Mouse (Mus musculus) c-Kit-positive CD71-positive TER-119-negative erythroid progenitor cells, embryonic 14.5 days (primary cell): ENCODE results near the gene Wap.

Source experiments
- DNase-seq: peaks from one replicate; pipeline ENCODE4 v3.0.0-alpha.2; 2013; ENCODE audit warnings: low read depth

Gene Wap

DNA sequence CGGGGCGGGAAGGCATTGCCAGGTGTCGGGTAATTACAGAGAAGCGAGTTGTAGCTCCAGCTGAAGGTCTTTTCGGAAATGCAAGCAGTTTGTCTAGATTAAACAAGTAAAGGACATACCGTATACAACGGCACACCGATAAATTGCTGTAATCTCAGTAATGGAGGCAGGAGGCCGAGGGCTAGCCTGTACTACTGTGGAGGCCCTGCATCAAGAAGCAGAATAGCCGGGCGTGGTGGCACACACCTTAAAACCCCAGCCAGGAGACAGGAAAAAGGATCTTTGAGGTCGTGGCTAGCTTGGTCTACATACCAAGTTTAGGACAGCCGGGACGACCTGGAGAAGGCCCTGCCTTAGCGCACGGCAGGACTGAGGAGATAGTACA lies 12.1 kb downstream of the Wap start:
- DNase-seq: peak; percentile 40

DNA sequence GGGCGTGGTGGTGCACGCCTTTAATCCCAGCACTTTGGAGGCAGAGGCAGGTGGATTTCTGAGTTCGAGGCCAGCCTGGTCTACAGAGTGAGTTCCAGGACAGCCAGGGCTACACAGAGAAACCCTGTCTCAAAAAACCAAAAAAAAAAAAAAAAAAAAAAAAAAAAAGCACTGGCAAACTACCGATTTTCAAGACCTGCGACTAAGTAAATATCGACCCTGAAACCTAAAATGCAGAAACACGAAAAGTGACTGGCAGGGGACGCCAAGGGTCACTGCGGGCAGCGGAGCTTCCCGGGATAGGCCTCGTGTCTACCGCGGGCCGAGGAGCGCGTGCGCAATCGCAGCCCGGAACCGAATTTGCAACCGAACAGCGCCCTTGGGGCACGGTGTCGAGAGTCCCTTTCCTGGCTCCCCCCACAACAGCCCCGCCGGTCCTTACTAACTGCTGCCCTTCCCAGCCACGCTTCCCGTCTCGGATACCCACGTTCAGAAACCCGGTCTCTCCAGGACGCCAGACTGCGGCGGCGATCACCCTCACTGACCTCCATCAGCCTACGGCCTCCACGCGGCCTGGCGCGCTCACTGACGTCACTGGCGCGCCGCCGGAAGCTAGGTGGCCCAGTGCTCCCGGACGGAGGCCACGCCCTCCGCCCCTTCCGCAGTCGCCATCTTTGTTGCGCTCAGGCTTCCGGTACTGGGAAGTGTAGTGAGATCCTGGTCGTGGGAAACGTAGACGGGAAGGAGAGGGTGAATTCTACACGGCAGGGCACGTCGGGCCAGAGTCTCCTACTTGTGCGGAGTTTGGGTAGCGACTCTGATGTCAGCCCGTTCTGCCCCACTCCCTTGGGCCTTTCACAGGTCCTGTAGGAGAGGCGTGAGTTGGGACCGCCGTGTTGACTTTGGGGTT lies 12.7 kb downstream of the Wap start, which contains the start of gene Tbrg4:
Gene Tbrg4 (minus strand): TSS at position 590 of the 910 bp plus-strand sequence.
- peak; percentile 92 for DNase-seq

DNA sequence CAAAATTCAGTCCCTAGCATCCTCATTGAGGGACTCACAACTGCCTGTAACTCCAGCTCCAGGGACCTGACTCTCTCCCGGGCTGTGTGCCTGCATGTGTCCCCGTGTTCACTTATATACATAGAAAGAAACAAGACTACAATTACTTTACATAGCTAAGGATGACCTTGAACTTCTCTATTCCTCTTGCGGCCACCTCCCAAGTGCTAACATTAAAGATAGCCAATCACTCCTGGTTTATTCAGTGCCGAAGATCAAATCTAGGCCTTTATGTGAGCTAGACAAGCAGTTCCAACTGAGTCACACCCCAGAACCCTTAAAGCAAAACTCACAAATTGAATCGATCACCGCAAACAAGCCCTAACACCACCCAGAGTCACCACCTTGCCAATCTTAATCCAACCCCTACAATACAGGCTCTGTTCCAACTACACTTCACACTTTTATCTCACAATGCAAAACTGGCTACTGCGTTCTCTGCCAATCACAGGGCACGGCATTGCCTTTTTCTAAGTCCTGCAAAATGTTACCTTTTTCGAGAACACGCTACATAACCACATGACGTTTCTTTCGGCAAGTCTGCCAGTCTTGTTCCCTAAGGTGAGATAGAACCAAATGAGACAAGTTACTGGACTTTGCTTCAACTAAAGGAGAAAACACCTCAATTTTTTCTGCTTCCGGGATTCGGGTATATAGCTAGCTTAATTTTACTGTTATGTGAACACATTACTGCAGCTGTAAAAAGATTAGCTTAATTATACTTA lies 13.6 kb downstream of the Wap start:
- no peak for DNase-seq

- no peak for DNase-seq
These were observed 14.7 kb downstream of the Wap start for GRCm38 (mm10) chr11:6623704-6624103.

GRCm38 (mm10) chr11:6615250-6616205 lies 22.9 kb downstream of the Wap start:
- no peak for DNase-seq

- no peak for DNase-seq
These were observed 32.7 kb downstream of the Wap start, which contains the start of gene Nacad for GRCm38 (mm10) chr11:6605491-6606399. TSS of gene Nacad (minus strand) at chr11:6606053.

- no peak for DNase-seq
These were observed 33.4 kb downstream of the Wap start for GRCm38 (mm10) chr11:6605021-6605481.

DNA sequence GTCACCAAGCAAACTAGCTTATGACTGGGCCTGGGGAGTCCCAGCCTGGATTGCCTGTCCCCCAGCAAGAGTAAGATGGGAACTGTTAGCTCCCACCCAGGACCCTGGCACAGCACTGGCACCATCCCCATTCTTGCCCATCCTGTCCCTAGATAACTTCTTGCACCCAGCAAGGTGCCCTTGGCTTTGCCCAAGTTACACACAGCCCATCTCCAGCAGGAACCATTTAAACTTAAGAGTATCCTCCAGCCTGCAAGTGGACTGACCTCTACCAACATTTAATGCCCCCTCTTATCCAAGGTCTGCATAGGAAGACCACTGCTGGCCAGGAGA lies 33.9 kb downstream of the Wap start:
- DNase-seq: no peak

- no peak for DNase-seq
These were observed 34.4 kb downstream of the Wap start for GRCm38 (mm10) chr11:6603887-6604603.

- no peak for DNase-seq
These were observed 35.2 kb downstream of the Wap start for GRCm38 (mm10) chr11:6603224-6603623.

- DNase-seq: no peak
These were observed 35.8 kb downstream of the Wap start for GRCm38 (mm10) chr11:6602662-6603061.

DNA sequence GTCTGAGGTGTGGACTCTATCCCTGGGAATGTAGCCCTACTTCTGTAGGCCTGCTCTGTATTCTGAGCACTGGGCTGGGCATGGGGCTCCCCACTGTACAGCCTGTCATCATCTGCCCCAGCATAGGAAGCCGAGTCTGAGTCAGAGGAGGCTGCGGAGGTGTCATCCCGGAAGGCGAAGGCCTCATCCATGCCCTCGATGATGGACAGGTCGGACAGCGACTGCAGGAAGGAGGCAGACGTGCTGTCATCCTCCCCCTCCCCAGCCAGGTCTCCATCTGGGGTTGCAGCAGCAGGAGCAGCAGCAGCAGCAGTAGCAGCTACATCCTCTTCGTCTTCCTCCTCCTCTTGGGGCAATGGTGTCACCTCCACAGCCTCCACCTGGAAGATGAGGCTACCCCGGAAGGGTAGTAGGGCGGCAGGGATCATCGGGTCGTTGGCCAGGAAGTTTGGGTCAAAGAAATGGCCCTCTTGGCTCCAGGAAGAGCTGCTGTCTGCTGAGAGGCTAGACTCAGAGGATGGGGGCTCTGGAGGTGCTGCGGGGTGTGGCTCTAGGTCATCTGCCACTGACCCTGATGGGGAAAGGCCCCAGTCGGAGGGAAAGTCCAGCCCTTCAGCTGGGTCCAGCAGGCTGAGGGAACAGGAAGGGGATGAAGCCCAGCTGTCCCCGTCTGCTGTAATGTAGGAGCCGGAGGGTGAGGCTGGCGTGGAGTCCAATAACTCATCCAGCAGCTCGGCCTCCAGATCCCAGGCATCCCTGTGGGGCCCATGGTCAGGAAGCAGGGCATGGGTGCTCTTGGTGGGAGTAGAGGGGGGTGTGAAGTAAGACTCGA lies 36.6 kb downstream of the Wap start:
- no peak for DNase-seq

- DNase-seq: no peak
These were observed 38.0 kb downstream of the Wap start for GRCm38 (mm10) chr11:6600284-6600944.

- DNase-seq: no peak
These were observed 38.6 kb downstream of the Wap start for GRCm38 (mm10) chr11:6599831-6600230.

GRCm38 (mm10) chr11:6599011-6599681 lies 39.3 kb downstream of the Wap start:
- DNase-seq: no peak

DNA sequence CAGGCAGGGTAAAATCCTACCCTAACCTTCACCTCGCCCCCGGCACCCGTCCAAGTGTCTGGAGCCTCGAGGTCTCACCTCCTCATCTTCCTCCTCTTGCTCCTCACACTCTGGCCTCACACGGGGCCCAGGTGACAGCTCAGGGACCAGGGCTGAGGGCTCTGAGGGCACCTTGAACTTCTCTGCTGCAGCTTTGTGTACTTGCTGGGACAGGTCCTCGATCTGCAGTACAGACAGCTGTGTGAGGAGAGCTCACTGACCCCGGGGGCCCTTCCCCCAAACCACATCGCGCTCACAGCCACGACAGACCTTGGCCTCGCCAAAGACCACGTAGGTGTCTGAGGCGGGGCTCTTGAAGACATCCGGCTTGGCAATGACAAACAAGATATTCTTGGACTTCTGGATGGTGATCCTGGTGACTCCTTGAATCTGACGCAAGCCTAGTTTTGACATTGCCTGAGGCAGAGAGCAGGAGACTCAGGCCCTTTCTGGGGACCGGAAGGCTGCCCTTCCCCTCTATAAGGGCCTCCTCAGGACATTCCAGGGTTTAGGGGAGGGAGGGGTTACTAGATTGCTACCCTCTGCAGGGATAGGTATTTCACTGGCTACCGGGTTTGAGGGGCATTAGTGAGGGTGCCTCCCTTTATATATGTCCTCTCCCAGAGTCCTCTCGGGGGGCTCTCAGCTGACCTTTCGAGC lies 40.1 kb downstream of the Wap start:
- DNase-seq: no peak

GRCm38 (mm10) chr11:6597523-6597922 lies 40.9 kb downstream of the Wap start:
- no peak for DNase-seq
